Mouse (Mus musculus) cerebellum, adult 8-10 months (tissue): Measurements from ENCODE around the gene 4921517D22Rik.
A peak's percentile ranks its signal among the peaks of the same experiment; 100 is the strongest.

ENCODE experiments used
- DNase-seq: peaks from one replicate; pipeline ENCODE4 v3.0.0; 2022

4921517D22Rik gene

DNA sequence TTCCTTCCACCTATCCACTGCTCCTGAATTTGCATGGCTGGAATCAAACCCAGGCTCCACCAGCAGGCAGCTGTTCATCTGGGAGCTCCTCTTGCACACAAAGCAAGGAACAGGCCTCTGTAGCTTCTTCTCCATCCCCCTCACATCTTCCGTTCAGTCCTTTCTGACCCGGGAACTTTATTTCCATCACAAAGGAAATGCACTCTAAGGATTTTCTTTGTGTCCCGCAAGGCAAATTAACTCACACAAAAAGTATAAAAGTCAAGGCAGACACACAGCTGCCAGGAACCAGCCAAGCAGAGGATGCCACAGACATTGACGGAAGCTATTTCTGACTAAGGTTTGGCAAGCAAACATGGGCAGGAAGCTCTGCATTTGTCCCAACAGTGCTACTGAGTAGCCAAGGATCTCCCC lies 36.9 kb downstream of the 4921517D22Rik start:
- DNase-seq = no peak

DNA sequence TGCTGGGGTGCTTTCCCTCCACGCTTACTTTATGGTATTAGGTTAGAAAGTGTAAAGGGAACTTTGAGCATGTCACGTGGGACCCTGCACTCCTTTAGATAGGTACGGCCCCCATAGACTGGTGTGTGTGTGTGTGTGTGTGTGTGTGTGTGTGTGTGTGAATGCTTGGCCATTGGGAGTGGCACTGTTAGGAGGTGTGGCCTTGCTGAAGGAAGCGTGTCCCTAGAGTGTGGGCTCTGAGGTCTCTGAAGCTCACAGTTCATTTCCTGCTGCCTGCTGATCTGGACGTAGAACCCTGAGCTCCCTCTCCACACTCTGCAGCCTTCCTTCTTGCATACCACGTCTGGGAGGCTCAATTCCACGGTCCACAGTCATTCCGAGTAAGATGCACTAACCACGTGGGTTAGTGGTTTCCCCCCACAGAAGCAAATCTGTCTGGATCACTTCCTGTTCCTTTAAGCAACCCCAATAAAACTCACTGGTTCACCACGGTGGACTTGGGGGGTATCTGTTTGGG lies 37.5 kb downstream of the 4921517D22Rik start:
- DNase-seq = no peak

DNA sequence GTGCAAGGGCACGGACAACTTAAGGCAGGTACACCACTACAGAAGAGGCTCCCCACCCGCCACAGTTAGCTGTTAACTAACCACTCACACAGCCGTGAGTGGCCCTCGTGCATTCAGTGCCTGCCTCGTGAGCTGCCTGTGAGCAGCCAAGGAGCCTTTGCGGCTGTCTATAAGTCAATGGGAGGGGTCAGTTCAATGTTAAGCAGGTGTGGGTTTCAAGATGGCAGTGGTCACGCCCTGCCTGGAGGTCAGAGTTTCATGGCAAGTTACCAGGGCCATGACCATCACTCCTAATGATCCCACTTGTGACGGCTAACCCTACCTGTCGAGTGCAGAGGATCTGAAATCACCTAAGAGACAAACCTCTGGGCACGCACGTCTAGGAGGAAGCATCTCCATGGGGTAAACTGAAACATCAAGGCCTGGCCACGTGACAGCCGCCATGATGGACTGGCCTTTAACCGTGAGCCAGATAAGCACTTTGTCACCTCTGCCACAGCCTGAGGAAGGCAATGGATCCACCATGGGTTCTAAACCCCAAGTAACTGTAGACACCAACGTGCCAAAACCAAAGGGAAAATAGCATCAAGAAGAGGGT lies 38.1 kb downstream of the 4921517D22Rik start:
- DNase-seq = no peak

DNA sequence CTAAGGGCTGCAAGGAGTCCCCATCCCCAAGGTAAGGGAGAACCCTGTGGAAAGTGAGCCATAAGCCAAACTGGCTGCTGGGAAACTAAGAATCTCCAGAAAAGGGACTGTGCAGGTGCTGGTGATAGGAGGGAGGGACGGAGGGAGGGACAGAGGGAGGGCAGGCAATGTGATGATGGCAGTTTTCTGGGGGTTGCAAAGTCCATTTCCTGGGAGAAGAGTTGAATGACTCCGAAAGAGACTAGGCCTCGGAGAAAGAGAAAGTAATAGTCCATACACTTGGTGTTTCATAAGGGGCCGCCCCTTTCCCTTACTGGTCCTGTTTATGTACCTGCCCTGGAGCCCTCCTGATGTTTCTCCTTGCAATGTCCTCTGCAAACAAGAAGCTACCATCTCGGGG lies 39.4 kb downstream of the 4921517D22Rik start:
- DNase-seq = no peak

DNA sequence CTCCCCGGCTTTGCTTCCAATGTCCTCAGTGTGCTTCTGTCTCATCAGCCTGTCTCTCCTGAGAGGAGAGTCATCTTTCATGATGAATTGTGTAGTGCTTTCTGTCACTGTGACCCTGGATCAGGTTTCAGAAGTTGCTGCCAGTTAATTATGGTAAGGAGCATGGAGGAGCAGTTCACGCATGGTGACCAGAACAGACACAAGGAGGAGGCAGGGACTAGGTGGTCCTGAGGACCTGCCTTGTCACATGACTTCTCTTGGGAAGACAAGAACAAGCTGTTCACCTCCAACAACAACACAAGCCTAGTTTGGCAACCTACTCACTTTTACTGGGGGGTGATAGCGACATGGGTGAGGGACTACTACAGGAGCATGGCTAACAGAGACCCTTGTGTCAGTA lies 40.8 kb downstream of the 4921517D22Rik start:
- no peak for DNase-seq

DNA sequence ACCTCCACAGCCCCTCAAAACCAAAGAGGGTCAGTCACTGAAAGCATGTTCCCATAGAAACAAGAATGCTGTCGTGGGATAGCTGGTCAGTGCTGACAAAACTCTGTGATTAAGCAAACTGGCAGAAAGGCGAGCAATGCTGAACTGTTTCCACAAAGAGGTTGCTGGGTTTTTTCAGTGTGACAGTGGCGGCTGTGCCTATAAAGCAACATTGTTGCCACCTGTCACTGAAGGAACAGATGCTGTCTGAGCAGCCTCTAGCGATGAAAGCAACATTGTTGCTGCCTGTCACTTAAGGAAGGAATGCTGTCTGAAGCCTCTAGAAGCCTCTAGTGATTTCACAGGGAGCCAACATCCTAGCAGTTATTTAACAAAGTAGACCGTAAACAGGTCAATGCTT lies 41.3 kb downstream of the 4921517D22Rik start:
- no peak for DNase-seq

DNA sequence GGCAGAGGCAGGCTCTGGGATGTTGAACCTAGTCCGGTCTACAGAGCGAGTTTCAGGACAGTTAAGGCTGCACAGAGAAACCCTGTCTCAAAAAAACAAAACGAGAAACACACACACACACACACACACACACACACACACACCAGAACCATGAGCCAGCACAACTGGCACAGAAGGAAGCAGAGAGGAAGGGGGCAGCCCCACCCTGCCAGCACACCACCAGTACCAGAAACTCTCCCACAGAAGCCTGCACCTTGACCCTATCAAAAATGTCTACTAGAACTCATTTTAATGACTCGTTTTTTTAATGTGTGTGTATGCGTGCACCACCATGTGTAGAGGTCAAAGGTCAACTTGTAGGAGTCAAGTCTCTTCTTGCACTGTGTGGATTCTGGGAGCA lies 44.1 kb downstream of the 4921517D22Rik start:
- DNase-seq = no peak

DNA sequence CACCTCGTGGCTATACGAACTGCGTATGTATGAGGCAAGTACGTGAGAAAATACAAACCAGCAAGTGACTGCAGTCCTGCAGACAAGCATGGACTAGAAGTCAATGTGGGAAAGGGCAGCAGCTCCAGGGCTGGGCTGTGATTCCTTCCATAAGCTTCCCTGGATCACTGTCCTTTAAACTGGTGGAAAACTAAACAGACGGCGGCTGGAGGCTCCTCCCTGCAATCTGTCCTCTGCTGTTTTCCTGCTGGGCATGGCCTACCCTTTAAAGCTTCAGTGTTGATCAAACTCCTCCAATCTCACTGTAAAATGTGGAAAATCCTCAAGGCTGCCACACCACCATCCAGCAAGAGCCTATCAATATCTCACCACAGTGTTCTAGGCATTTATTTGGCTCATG lies 45.3 kb downstream of the 4921517D22Rik start:
- peak; percentile 60 for DNase-seq

DNA sequence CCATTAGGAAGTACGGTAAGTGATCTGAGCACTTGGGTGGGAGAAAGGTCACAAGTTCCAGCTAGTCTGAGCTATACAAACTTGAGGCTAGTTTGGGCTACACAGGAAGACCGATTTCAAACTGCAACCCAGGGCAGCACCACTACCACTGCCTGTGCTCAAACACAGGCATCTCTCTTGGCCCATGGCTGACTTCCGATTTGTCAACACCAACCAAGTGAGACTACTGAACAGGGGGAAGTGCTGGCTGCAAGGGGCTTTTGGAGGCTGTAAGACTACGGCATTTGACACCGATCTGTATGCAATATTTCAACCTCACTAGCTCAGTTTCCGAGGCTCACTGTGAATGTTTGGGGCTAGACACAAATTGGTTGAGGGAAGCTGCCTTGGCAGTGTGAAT lies 46.4 kb downstream of the 4921517D22Rik start:
- no peak for DNase-seq

DNA sequence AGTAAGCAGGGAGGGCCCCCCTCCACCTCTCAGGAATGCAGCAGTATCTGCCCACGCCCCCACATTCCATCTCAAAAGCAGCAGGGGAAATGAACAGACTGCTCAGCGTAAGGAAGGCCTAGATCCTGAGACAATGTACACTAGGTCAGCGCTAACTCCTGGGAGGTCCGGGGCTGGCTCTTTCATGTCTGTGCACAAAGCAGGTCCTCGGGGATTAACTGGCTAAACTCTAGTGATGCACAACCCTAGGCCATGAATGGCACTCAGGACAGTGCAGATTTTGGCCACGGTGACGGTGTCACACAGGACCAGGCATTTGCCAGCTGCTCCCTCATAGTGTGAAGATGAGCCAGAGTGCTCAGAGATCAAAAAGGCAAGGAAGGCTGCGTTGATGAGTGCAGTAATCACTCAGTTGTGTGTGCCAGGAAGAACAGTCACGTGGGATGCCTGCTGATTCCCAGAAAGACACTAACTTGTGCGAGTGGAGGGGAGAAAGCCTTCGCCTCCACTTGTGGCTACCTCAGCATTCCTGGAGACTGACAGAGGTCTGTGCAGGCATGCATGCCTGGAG lies 47.1 kb downstream of the 4921517D22Rik start:
- no peak for DNase-seq

DNA sequence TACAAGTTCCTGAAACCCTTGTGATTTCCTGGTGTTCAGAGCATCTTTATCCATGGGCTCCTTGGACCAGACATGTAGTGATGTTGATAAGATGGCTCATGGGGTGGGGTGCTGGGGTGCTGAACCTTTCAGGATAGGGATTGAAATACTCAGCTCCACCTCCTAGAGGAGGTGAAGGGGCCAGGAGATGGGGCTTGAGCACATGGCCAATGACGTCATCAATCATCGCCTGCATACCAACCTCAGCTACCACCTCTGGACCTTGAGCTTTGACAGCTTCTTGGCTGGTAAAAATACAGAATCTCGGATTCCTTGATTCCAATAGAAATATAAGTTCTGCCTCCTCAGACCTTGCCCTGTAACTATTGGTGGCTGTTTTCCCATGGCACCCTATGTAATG lies 48.4 kb downstream of the 4921517D22Rik start:
- no peak for DNase-seq

DNA sequence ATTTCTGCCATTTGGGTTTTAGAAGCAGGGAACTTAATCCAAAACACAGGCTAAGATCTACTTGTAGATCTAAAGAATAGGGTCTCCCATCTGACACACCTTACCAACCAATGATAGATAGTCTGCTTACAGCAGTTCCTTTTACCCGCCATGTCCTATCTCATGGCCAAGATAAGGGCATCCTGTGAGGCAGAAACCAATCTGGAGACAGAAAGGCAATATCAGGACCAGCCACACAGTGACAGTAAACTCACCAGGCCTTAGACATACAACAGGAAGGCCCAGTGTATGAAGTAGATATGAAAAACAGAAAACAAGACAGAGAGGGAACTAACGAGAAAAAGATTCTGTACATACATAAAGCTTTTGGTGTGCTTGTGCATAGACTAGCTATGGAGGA lies 51.1 kb downstream of the 4921517D22Rik start:
- no peak for DNase-seq

DNA sequence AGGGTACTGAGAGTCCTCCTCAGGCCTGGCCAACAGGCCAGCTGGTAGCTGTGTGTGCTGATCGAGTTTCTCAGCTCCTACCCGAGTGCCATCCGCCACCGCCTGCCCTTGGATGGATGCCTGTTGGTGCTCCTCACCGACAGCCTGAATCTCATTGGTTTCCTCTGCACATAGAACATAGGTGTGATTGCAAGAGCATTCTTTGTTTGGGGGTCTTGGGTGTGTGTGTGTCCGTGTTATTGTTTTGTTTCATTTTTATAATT lies 53.8 kb downstream of the 4921517D22Rik start:
- DNase-seq = no peak

DNA sequence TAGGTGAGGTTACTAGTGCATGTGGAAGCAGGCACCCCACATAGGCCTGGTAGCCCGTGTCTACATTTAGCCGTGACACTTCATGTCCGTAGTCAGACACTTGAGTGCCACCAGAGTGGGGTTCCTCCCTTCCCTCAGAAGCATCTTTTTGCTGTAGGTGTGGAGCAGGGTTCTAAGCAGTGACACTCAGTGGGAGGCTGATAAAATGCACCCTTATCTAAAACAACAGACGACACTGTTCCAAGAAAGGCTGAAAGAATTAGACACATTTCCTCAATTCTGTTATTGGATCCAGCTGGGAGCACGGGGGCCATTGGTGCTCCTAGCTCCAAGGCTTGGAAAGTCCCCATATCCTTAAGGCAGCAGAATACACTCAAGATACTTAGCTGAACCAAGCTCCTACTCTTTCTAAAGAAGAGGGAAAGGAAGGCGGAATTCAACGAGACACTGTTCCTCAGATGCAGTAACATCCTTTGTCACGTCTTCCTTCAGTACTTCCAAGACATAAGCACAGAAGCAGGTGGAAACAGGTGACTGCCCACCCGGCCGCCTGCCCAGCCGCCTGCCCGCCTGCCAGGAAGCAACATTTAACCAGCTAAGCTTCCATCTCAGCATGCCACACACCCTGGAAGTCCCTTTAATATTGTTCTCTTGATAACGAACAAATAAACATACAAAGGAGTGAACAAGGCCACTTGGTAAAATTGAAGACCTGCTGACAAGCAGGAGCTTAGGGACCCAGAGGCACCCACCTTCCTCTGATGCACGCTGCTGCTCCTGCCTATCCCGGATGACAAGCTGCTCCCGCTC lies 54.3 kb downstream of the 4921517D22Rik start:
- peak; percentile 85 for DNase-seq

DNA sequence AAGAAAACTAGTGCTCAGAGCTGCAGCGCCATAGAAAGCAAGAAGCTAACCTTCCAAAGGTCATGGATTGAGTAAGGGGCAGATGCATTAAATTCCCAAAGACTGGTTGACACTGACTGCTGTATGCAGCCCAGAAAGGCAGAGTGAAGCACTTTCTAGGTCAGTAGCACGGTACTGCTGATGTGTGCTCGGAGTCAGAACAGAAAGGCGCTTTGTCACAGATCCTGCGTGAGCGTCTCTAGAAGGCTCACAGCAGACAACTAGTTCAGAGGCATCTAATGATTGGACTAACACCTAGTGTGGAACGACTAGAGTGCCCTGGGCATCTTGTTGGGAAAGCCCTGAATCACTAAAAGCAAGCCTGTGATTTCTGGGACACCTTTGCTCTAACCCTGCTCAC lies 56.1 kb downstream of the 4921517D22Rik start:
- DNase-seq = no peak
